Mouse (Mus musculus) CH12.LX (cell line): Measurements from ENCODE around the gene Ffar1. TPM values are rescaled to one million over a fixed set of nuclear protein-coding genes. Genes with fewer than 3 reads are reported as not detected.

ENCODE experiments used
- DNase-seq: peaks from one replicate; pipeline ENCODE4 v3.0.0-alpha.2; 2013; ENCODE audit errors: extremely low read depth
- H3K27ac ChIP-seq: 2 replicates; pipeline ENCODE4 v1.5.1; 2012; ENCODE audit warnings: low read depth, mild to moderate bottlenecking, control low read depth, moderate library complexity; ENCODE audit not compliant: insufficient read depth
- H3K27me3 ChIP-seq: replicated peaks from 2 replicates; pipeline ENCODE3; 2012; ENCODE audit warnings: inconsistent platforms
- H3K36me3 ChIP-seq, 2 experiments: replicated peaks in 1 of 2; 2 replicates each; pipeline versions ENCODE3 to v1.6.1; 2012; ENCODE audit warnings: inconsistent platforms in 1 of 2, low read length in 1 of 2, mild to moderate bottlenecking in 1 of 2, mixed read lengths in 1 of 2, moderate library complexity in 1 of 2; ENCODE audit not compliant: control insufficient read depth in 1 of 2, insufficient read depth in 1 of 2
- H3K4me1 ChIP-seq, 2 experiments: 2 replicates each; pipeline ENCODE4 v1.6.1; 2012; ENCODE audit warnings: inconsistent platforms in 1 of 2, moderate library complexity in 1 of 2; ENCODE audit not compliant: insufficient read depth in 2 of 2, control insufficient read depth in 1 of 2
- H3K4me2 ChIP-seq: 2 replicates; pipeline ENCODE4 v1.6.1; 2012; ENCODE audit warnings: low read depth, mild to moderate bottlenecking, control low read depth; ENCODE audit not compliant: poor library complexity, insufficient read depth, severe bottlenecking
- H3K4me3 ChIP-seq, 3 experiments: fragments of 150-350 bp in 1 of 3; sonication (generic) in 1 of 3; replicated peaks in 1 of 3; 2 replicates each; pipeline versions ENCODE3 to v1.5.1; 2011 to 2012; ENCODE audit warnings: low read depth in 2 of 3, low read length in 2 of 3, mild to moderate bottlenecking in 2 of 3, moderate library complexity in 2 of 3, control low read depth in 1 of 3, improper control_type of control experiment in 1 of 3, inconsistent platforms in 1 of 3, mixed read lengths in 1 of 3; ENCODE audit not compliant: poor library complexity in 1 of 3
- H3K79me2 ChIP-seq: replicated peaks from 2 replicates; pipeline ENCODE4 v1.6.1; 2012; ENCODE audit warnings: mild to moderate bottlenecking, moderate library complexity; ENCODE audit not compliant: control insufficient read depth, poor library complexity, insufficient read depth, severe bottlenecking; ENCODE audit errors: extremely low read depth
- H3K9ac ChIP-seq: 2 replicates; pipeline ENCODE4 v1.6.1; 2012; ENCODE audit warnings: low read depth, mild to moderate bottlenecking, control low read depth, moderate library complexity; ENCODE audit not compliant: insufficient read depth
- H3K9me3 ChIP-seq: replicated peaks from 2 replicates; pipeline ENCODE3; 2012; ENCODE audit warnings: low read length, inconsistent platforms, mixed read lengths
- BHLHE40 ChIP-seq: IDR thresholded peaks from 2 replicates; pipeline ENCODE4 v1.6.1; 2011; ENCODE audit warnings: mild to moderate bottlenecking, low read depth, low read length, improper control_type of control experiment
- CTCF ChIP-seq, 2 experiments: IDR thresholded peaks in 1 of 2; conservative IDR thresholded peaks in 1 of 2; 2 replicates each; pipeline ENCODE4 v1.5.1; 2011 to 2012; ENCODE audit warnings: low read depth in 2 of 2, low read length in 2 of 2, improper control_type of control experiment in 1 of 2, inconsistent platforms in 1 of 2, mild to moderate bottlenecking in 1 of 2, moderate library complexity in 1 of 2
- ELF1 ChIP-seq: IDR thresholded peaks from 2 replicates; pipeline ENCODE4 v1.6.1; 2014; ENCODE audit warnings: low read depth, mild to moderate bottlenecking, inconsistent platforms, low read length, improper control_type of control experiment
- MAX ChIP-seq: IDR thresholded peaks from 2 replicates; pipeline ENCODE4 v1.6.1; 2011; ENCODE audit warnings: low read length, improper control_type of control experiment
- MAZ ChIP-seq: IDR thresholded peaks from 2 replicates; pipeline ENCODE4 v1.6.1; 2012; ENCODE audit warnings: low read depth, mild to moderate bottlenecking, inconsistent platforms, low read length, improper control_type of control experiment, moderate library complexity
- NELFE ChIP-seq: IDR thresholded peaks from 2 replicates; pipeline ENCODE4 v1.6.1; 2011; ENCODE audit warnings: low read depth, low read length, improper control_type of control experiment
- SMC3 ChIP-seq: IDR thresholded peaks from 2 replicates; pipeline ENCODE4 v1.6.1; 2011; ENCODE audit warnings: low read depth, low read length, improper control_type of control experiment
- TBP ChIP-seq: conservative IDR thresholded peaks from 2 replicates; pipeline ENCODE4 v1.6.1; 2011; ENCODE audit warnings: low read depth, low read length, improper control_type of control experiment
- TCF12 ChIP-seq: IDR thresholded peaks from 2 replicates; pipeline ENCODE4 v1.6.1; 2014; ENCODE audit warnings: low read depth, mild to moderate bottlenecking, inconsistent platforms, low read length, improper control_type of control experiment
- UBTF ChIP-seq: IDR thresholded peaks from 2 replicates; pipeline ENCODE4 v1.6.1; 2012; ENCODE audit warnings: low read depth, mild to moderate bottlenecking, inconsistent platforms, low read length, improper control_type of control experiment, moderate library complexity
- USF1 ChIP-seq: IDR thresholded peaks from 2 replicates; pipeline ENCODE4 v1.6.1; 2014; ENCODE audit warnings: low read depth, mild to moderate bottlenecking, inconsistent platforms, low read length, improper control_type of control experiment
- USF2 ChIP-seq: conservative IDR thresholded peaks from 2 replicates; pipeline ENCODE4 v1.6.1; 2011; ENCODE audit warnings: low read depth, low read length, improper control_type of control experiment
- ZC3H11A ChIP-seq: IDR thresholded peaks from 2 replicates; pipeline ENCODE4 v1.6.1; 2012; ENCODE audit warnings: low read depth, mild to moderate bottlenecking, inconsistent platforms, low read length, improper control_type of control experiment
- ZMIZ1 ChIP-seq: IDR thresholded peaks from 2 replicates; pipeline ENCODE4 v1.6.1; 2012; ENCODE audit warnings: low read depth, mild to moderate bottlenecking, inconsistent platforms, low read length, improper control_type of control experiment
- ZNF384 ChIP-seq: IDR thresholded peaks from 2 replicates; pipeline ENCODE4 v1.6.1; 2012; ENCODE audit warnings: low read depth, low read length, improper control_type of control experiment, inconsistent platforms
- dilution Hi-C: fragments of 300-500 bp; cut with MboI; formaldehyde crosslinking; loops from 2 replicates; pipeline ENCODE4 v1.14.3; 2020; ENCODE audit warnings: low sequenced_read_pairs; ENCODE audit not compliant: extremely low pct_unique_long_range_greater_than_20kb, extremely low pct_ligation_motif_present
- in situ Hi-C: fragments of 300-500 bp; cut with MboI; formaldehyde crosslinking; loops from 3 replicates; pipeline ENCODE4 v1.14.3; 2019; ENCODE audit warnings: low sequenced_read_pairs, low pct_ligation_motif_present, low pct_unique_long_range_greater_than_20kb, mixed read lengths
- polyA plus RNA-seq: library from polyadenylated mRNA; unstranded; fragments of >175 nt; gene quantifications from 2 replicates; pipeline ENCODE4 v1.2.1, GENCODE M21; 2012; ENCODE audit warnings: low read depth; ENCODE audit not compliant: insufficient read length
- total RNA-seq, 2 experiments: library from RNA; depleted of rRNA; stranded (reverse); fragments of 300-350 nt in 1 of 2; fragments of >200 nt in 1 of 2; gene quantifications; 2 replicates each; pipeline ENCODE4 v1.2.3; 2012 to 2014

The Ffar1 gene
- total and polyA plus RNA-seq, 3 experiments = 0.34 to 17.2 (median 1.2) TPM

- Histone ChIP-seq H3K9ac (no peak overlapping the region), H3K4me3 (no peak overlapping the region), H3K36me3 (no peaks in the 10 kb centered on the region), H3K79me2 (no peaks in the 10 kb centered on the region), H3K27ac (no peak overlapping the region)
- dilution Hi-C loops = no loop called here
- TF ChIP-seq USF1 = no peak
- TF ChIP-seq, all 38 proteins: peak for 0
- Histone ChIP-seq H3K4me1 (peaks cover 2 to 17% of the 10 kb centered on the region in 2 experiments; a peak in 2 of 4 replicates), H3K4me2 (no peak overlapping the region), H3K9me3 (peaks cover 6% of the 10 kb centered on the region), H3K27me3 (no peaks in the 10 kb centered on the region)
- no peak for DNase-seq
- in situ Hi-C loops = no loop called here
Measured at GRCm38 (mm10) chr7:30826660-30827059, 34.7 kb downstream of the Ffar1 start.

- dilution Hi-C loops (no loop called here), in situ Hi-C loops (no loop called here)
- no peak overlapping the region for H3K27ac ChIP-seq
Measured at GRCm38 (mm10) chr7:30824306-30824705, 37.1 kb downstream of the Ffar1 start.

GRCm38 (mm10) chr7:30823675-30824074, 37.7 kb downstream of the Ffar1 start, which contains the start of gene Ffar2:
Ffar2 (minus strand) TSS chr7:30823775.
- peaks cover 6% of the 10 kb centered on the region for H3K9me3 ChIP-seq
- in situ Hi-C loops = no loop called here
- H3K27ac ChIP-seq = no peak within 1 kb of the TSS
- DNase-seq = no peak
- TF ChIP-seq TCF12 (no peak), ELF1 (no peak), NELFE (no peak), ZNF384 (no peak), TBP (no peak), MAX (no peak), USF2 (no peak), ZMIZ1 (no peak), SMC3 (no peak), CTCF (conservative IDR thresholded peaks at IDR 0.05 in 1 of 2, IDR thresholded peaks at IDR 0.05 in 1 of 2; ENCODE audit: low read depth in 2 of 2, low read length in 2 of 2) (no peak), MAZ (no peak), UBTF (no peak), USF1 (no peak), BHLHE40 (no peak)
- no peaks in the 10 kb centered on the region for H3K27me3 ChIP-seq
- H3K4me2 ChIP-seq = no peak within 1 kb of the TSS
- H3K9ac ChIP-seq = no peak within 1 kb of the TSS
- H3K36me3 ChIP-seq = no peaks in the 10 kb centered on the region
- H3K79me2 ChIP-seq = no peaks in the 10 kb centered on the region
- no peak within 1 kb of the TSS for H3K4me3 ChIP-seq
- peaks cover 6 to 26% of the 10 kb centered on the region in 2 experiments; a peak in 3 of 4 replicates for H3K4me1 ChIP-seq
- dilution Hi-C loops = no loop called here

More at GRCm38 (mm10) chr7:30824306-30824705, 37.1 kb downstream of the Ffar1 start:
- Histone ChIP-seq H3K4me2 (no peak overlapping the region), H3K9ac (no peak overlapping the region)
- TF ChIP-seq ZC3H11A = no peak
- TF ChIP-seq, all 38 proteins: peak for 0
- Histone ChIP-seq H3K27me3 (no peaks in the 10 kb centered on the region), H3K4me1 (peaks cover 6 to 26% of the 10 kb centered on the region in 2 experiments; a peak in 3 of 4 replicates), H3K4me3 (no peak overlapping the region), H3K9me3 (peaks cover 6% of the 10 kb centered on the region), H3K79me2 (no peaks in the 10 kb centered on the region), H3K36me3 (no peaks in the 10 kb centered on the region)
- no peak for DNase-seq
